Mouse (Mus musculus) heart, embryonic 14.5 days (tissue): ENCODE data around the gene Dennd2c. TPM values are rescaled to one million over a fixed set of nuclear protein-coding genes. Genes with fewer than 3 reads are reported as not detected.
A peak's percentile ranks its signal among the peaks of the same experiment; 100 is the strongest.

Experiments
- ATAC-seq: fragments of 200-750 bp; cut with Nextera tagmentation; 2 replicates; pipeline ENCODE4 v1.8.0; 2017; ENCODE audit warnings: low read depth, moderate TSS enrichment; ENCODE audit not compliant: insufficient number of reproducible peaks, insufficient read depth, low FRiP score
- H3K27ac ChIP-seq, 2 experiments: fragments of 200-500 bp in 1 of 2; fragments of 300-500 bp in 1 of 2; sonication (generic) in 1 of 2; replicated peaks in 1 of 2; 2 replicates each; pipeline ENCODE4 v1.5.1; 2012 to 2014; ENCODE audit warnings: low read depth in 2 of 2, low read length in 2 of 2, control low read depth in 1 of 2, mild to moderate bottlenecking in 1 of 2, mixed read lengths in 1 of 2; ENCODE audit not compliant: control insufficient read depth in 1 of 2, insufficient read depth in 1 of 2
- H3K27me3 ChIP-seq: fragments of 300-500 bp; sonication (generic); 2 replicates; pipeline ENCODE4 v1.6.1; 2014; ENCODE audit warnings: mild to moderate bottlenecking, low read length, control low read depth; ENCODE audit not compliant: control insufficient read depth, insufficient read depth
- H3K36me3 ChIP-seq: fragments of 300-500 bp; sonication (generic); 2 replicates; pipeline ENCODE4 v1.6.1; 2014; ENCODE audit warnings: mild to moderate bottlenecking, control low read depth, low read length, mixed read lengths; ENCODE audit not compliant: control insufficient read depth, insufficient read depth
- H3K4me1 ChIP-seq, 2 experiments: fragments of 200-500 bp in 1 of 2; fragments of 300-500 bp in 1 of 2; sonication (generic) in 1 of 2; 2 replicates each; pipeline ENCODE4 v1.6.1; 2012 to 2014; ENCODE audit warnings: low read length in 2 of 2, control low read depth in 1 of 2, mixed read lengths in 1 of 2; ENCODE audit not compliant: control insufficient read depth in 2 of 2, insufficient read depth in 2 of 2
- H3K4me2 ChIP-seq: fragments of 300-500 bp; sonication (generic); 2 replicates; pipeline ENCODE4 v1.6.1; 2014; ENCODE audit warnings: mild to moderate bottlenecking, low read length
- H3K4me3 ChIP-seq, 2 experiments: fragments of 200-500 bp in 1 of 2; fragments of 300-500 bp in 1 of 2; sonication (generic) in 1 of 2; 2 replicates each; pipeline ENCODE4 v1.5.1; 2012 to 2014; ENCODE audit warnings: low read length in 2 of 2, mild to moderate bottlenecking in 2 of 2, control low read depth in 1 of 2, low read depth in 1 of 2, moderate library complexity in 1 of 2; ENCODE audit not compliant: control insufficient read depth in 1 of 2, insufficient read depth in 1 of 2
- H3K9ac ChIP-seq: fragments of 300-500 bp; sonication (generic); 2 replicates; pipeline ENCODE4 v1.6.1; 2014; ENCODE audit warnings: mild to moderate bottlenecking, low read length
- H3K9me3 ChIP-seq: fragments of 300-500 bp; sonication (generic); 2 replicates; pipeline ENCODE4 v1.6.1; 2016; ENCODE audit warnings: low read length, control low read depth; ENCODE audit not compliant: control insufficient read depth
- WGBS: fragments of 180-500 bp; shearing (Covaris S2); extraction: QIAGEN DNeasy Blood & Tissue Kit; methylation state at CpG from one replicate; pipeline ENCODE4 v1.1.7; 2014; 5-methylcytosine and 5-hydroxymethylcytosine counted together
- polyA plus RNA-seq: library from polyadenylated mRNA; unstranded; fragments of >200 nt; fragmentation: Nextera tagmentation; extraction: Ambion mirVana; gene quantifications from 2 replicates; pipeline ENCODE4 v1.2.1, GENCODE M21; 2014

Gene Dennd2c
- polyA plus RNA-seq, 1 experiment from 2014 or later, result 3.4 TPM

DNA sequence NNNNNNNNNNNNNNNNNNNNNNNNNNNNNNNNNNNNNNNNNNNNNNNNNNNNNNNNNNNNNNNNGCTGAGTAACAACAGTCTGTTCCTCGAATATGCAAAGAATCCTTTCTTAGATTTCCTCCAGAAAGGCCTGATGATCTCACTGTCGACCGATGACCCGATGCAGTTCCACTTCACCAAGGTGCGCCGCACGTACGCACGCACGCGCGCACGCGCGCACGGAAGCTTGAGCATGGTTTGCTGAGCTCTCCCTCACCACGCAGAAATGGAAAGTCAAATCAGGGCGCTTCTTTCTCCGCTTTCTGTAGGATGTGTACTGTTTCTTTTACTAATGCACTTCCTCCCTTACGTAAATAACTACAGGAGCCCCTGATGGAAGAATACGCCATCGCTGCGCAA is 3.7 kb upstream of the Dennd2c start:
- Histone ChIP-seq H3K27ac (no peak overlapping the region), H3K4me2 (peak overlapping the region; percentile 6; the same call in 1 of the 2 replicates), H3K27me3 (no peaks in the 10 kb centered on the region), H3K36me3 (no peaks in the 10 kb centered on the region), H3K9me3 (no peaks in the 10 kb centered on the region), H3K4me1 (0 out of 4 replicates have a peak, but pooled peaks cover 0 to 8% of the 10 kb centered on the region in 2 experiments), H3K9ac (no peak overlapping the region), H3K4me3 (no peak overlapping the region)
- WGBS, result 61% methylated on average over 23 of the region's 23 CpGs
- ATAC-seq, result no peak

GRCm38 (mm10) chr3:103099667-103100066 is 2.7 kb upstream of the Dennd2c start:
- Histone ChIP-seq H3K27me3 (no peaks in the 10 kb centered on the region), H3K27ac (no peak overlapping the region), H3K4me3 (no peak overlapping the region), H3K4me2 (no peak overlapping the region), H3K4me1 (0 out of 4 replicates have a peak, but pooled peaks cover 0 to 8% of the 10 kb centered on the region in 2 experiments), H3K9me3 (no peaks in the 10 kb centered on the region), H3K36me3 (no peaks in the 10 kb centered on the region), H3K9ac (no peak overlapping the region)
- WGBS, result 79% methylated on average over 6 of the region's 6 CpGs
- ATAC-seq, result no peak

- Histone ChIP-seq H3K27me3 (no peaks in the 10 kb centered on the region), H3K4me3 (no peak overlapping the region), H3K9me3 (no peaks in the 10 kb centered on the region), H3K4me1 (0 out of 4 replicates have a peak, but pooled peaks cover 0 to 8% of the 10 kb centered on the region in 2 experiments), H3K9ac (no peak overlapping the region), H3K36me3 (no peaks in the 10 kb centered on the region), H3K27ac (no peak overlapping the region), H3K4me2 (no peak overlapping the region)
- no peak for ATAC-seq
- WGBS, result 51% methylated on average over 2 of the region's 2 CpGs
Measured at GRCm38 (mm10) chr3:103100735-103101134, 1.7 kb upstream of the Dennd2c start.

GRCm38 (mm10) chr3:103101194-103101593 is 1.2 kb upstream of the Dennd2c start:
- Histone ChIP-seq H3K27ac (no peak overlapping the region), H3K9ac (no peak overlapping the region), H3K9me3 (no peaks in the 10 kb centered on the region), H3K4me3 (no peak overlapping the region), H3K4me1 (0 out of 4 replicates have a peak, but pooled peaks cover 0 to 8% of the 10 kb centered on the region in 2 experiments), H3K4me2 (no peak overlapping the region), H3K27me3 (no peaks in the 10 kb centered on the region), H3K36me3 (no peaks in the 10 kb centered on the region)
- ATAC-seq, result no peak
- WGBS, result 54% methylated on average over 5 of the region's 5 CpGs

DNA sequence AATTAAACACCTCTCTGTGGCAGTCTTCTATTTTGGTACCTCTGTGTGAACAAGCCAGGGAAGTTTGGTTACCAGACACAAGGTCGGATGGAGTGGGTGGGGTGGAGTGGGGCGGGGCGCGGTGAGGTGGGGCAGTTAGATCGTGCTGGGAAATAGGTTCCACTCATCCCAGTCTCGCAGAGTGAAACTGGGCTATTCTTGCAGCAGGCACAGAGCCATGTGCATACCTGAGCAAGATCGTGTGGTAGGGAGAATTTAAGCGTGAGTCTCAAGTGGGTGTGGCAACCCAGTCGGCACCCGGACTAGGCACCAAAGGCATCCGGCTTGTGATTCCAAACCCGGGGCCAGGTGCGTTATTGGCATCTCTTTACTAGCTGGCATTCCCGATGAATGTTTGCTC is 495 bp upstream of the Dennd2c start:
- peak; percentile 43 for ATAC-seq
- Histone ChIP-seq H3K4me3 (peak overlapping the region; percentile 79 to 80), H3K9ac (peak overlapping the region; percentile 75), H3K36me3 (no peaks in the 10 kb centered on the region), H3K9me3 (no peaks in the 10 kb centered on the region), H3K27ac (peak overlapping the region; percentile 24 to 72; a peak in 2 of 4 replicates), H3K4me2 (peak overlapping the region; percentile 97), H3K4me1 (0 out of 4 replicates have a peak, but pooled peaks cover 0 to 8% of the 10 kb centered on the region in 2 experiments), H3K27me3 (no peaks in the 10 kb centered on the region)
- WGBS, result under 1% methylated on average over 14 of the region's 14 CpGs

GRCm38 (mm10) chr3:103107565-103108240 is 5.3 kb downstream of the Dennd2c start:
- ATAC-seq, result no peak
- H3K27me3 ChIP-seq, result no peaks in the 10 kb centered on the region
- H3K4me3 ChIP-seq, result no peak overlapping the region
- H3K27ac ChIP-seq, result no peak overlapping the region
- H3K9me3 ChIP-seq, result no peaks in the 10 kb centered on the region
- H3K36me3 ChIP-seq, result no peaks in the 10 kb centered on the region
- H3K9ac ChIP-seq, result no peak overlapping the region
- peaks cover 3 to 4% of the 10 kb centered on the region in 2 experiments; a peak in 1 of 4 replicates for H3K4me1 ChIP-seq
- H3K4me2 ChIP-seq, result no peak overlapping the region
- 84% methylated on average over 7 of the region's 7 CpGs for WGBS

DNA sequence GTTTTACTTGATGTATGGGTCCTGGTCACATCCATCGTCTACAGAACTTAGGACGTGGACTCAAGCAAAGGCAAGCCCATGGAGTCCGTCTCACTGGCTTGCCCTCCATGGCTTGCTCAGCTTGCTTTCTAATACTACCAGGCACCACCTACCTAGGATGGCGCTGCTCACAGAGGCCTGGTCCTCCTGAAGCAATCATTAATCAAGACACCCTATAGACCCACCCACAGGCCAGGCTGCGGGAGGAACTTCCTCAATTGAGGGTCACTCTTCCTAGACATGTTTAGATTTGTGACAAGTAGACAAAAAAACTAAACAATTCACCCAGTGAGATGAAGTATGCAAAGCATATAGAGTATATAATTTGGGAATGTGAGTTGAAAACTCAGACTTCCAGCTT is 9.8 kb downstream of the Dennd2c start:
- Histone ChIP-seq H3K36me3 (no peaks in the 10 kb centered on the region), H3K27ac (no peak overlapping the region), H3K4me1 (peaks cover 0 to 4% of the 10 kb centered on the region in 2 experiments; a peak in 1 of 4 replicates), H3K9ac (no peak overlapping the region), H3K4me2 (no peak overlapping the region), H3K4me3 (no peak overlapping the region), H3K27me3 (no peaks in the 10 kb centered on the region), H3K9me3 (no peaks in the 10 kb centered on the region)
- no peak for ATAC-seq
- WGBS, result 81% methylated on average over 5 of the region's 5 CpGs
